Mouse (Mus musculus) intestine, embryonic 16.5 days (tissue): ENCODE results near the gene Serpinb9. TPM values are rescaled to one million over a fixed set of nuclear protein-coding genes. Genes with fewer than 3 reads are reported as not detected.
"Not testable (repeated sequence)": the region's sequence is repeated elsewhere in the genome, so short reads cannot be mapped to it uniquely, and the experiment has no call there.

Experiments
- ATAC-seq: fragments of 200-750 bp; cut with Nextera tagmentation; 2 replicates; pipeline ENCODE4 v1.8.0; 2017; ENCODE audit warnings: moderate TSS enrichment, moderate library complexity
- H3K27ac ChIP-seq: fragments of 300-500 bp; sonication (generic); 2 replicates; pipeline ENCODE4 v1.5.1; 2014; ENCODE audit warnings: mild to moderate bottlenecking, low read length
- H3K27me3 ChIP-seq: fragments of 300-500 bp; sonication (generic); replicated peaks from 2 replicates; pipeline ENCODE4 v1.6.1; 2014; ENCODE audit warnings: low read length, control low read depth, mixed read lengths; ENCODE audit not compliant: control insufficient read depth, insufficient read depth
- H3K36me3 ChIP-seq: fragments of 300-500 bp; sonication (generic); 2 replicates; pipeline ENCODE4 v1.6.1; 2014; ENCODE audit warnings: low read length, control low read depth; ENCODE audit not compliant: control insufficient read depth, insufficient read depth
- H3K4me1 ChIP-seq: fragments of 300-500 bp; sonication (generic); 2 replicates; pipeline ENCODE4 v1.6.1; 2014; ENCODE audit warnings: low read length, control low read depth, mixed read lengths; ENCODE audit not compliant: control insufficient read depth, insufficient read depth
- H3K4me2 ChIP-seq: fragments of 300-500 bp; sonication (generic); 2 replicates; pipeline ENCODE4 v1.6.1; 2014; ENCODE audit warnings: low read depth, low read length, control low read depth
- H3K4me3 ChIP-seq: fragments of 300-500 bp; sonication (generic); 2 replicates; pipeline ENCODE4 v1.5.1; 2014; ENCODE audit warnings: mild to moderate bottlenecking, low read length
- H3K9ac ChIP-seq: fragments of 300-500 bp; sonication (generic); 2 replicates; pipeline ENCODE4 v1.6.1; 2014; ENCODE audit warnings: low read depth, low read length
- H3K9me3 ChIP-seq: fragments of 300-500 bp; sonication (generic); 2 replicates; pipeline ENCODE4 v1.6.1; 2016; ENCODE audit warnings: low read length, control low read depth; ENCODE audit not compliant: control insufficient read depth
- WGBS: fragments of 180-500 bp; shearing (Covaris S2); extraction: QIAGEN DNeasy Blood & Tissue Kit; methylation state at CpG from one replicate; pipeline ENCODE4 v1.1.7; 2014; 5-methylcytosine and 5-hydroxymethylcytosine counted together
- polyA plus RNA-seq: library from polyadenylated mRNA; unstranded; fragments of >200 nt; fragmentation: Nextera tagmentation; extraction: Ambion mirVana; gene quantifications from 2 replicates; pipeline ENCODE4 v1.2.1, GENCODE M21; 2015

The Serpinb9 gene
- polyA plus RNA-seq, 1 experiment from 2014 or later: 7.4 TPM

DNA sequence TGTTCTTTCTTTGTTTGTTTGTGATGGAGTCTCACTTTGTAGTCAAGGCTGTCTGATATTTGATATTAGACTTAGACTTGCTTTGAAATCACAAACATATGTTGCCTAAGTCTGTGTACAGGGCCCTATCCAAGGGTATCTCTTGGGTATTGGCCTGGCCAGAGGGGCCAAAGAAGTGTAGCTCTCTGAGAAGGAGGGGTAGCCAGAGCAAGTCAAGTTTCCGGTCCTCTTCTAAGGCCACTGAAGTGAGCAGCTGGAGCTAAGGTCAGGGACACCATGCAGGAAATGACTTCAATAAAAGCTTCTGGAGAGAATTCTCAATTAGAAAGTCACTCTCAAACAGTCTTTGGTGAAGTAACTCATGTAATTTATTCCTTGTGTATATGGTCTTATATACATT is 19.3 kb downstream of the Serpinb9 start:
- Histone ChIP-seq H3K27ac (no peak overlapping the region), H3K4me2 (no peak overlapping the region), H3K9me3 (no peaks in the 10 kb centered on the region), H3K4me1 (no peaks in the 10 kb centered on the region), H3K36me3 (no peaks in the 10 kb centered on the region), H3K4me3 (no peak overlapping the region), H3K9ac (no peak overlapping the region), H3K27me3 (no peaks in the 10 kb centered on the region)
- ATAC-seq: no peak
- WGBS: 71% methylated on average over 1 of the region's 1 CpGs

- ATAC-seq: no peak
- Histone ChIP-seq H3K9me3 (no peaks in the 10 kb centered on the region), H3K4me2 (no peak overlapping the region), H3K27ac (no peak overlapping the region), H3K27me3 (no peaks in the 10 kb centered on the region), H3K4me1 (peaks cover 2% of the 10 kb centered on the region; the same call in 1 of the 2 replicates), H3K4me3 (no peak overlapping the region), H3K36me3 (no peaks in the 10 kb centered on the region), H3K9ac (no peak overlapping the region)
- WGBS: 66% methylated on average over 1 of the region's 1 CpGs
Observed at GRCm38 (mm10) chr13:33026427-33027057, 23.5 kb downstream of the Serpinb9 start.

DNA sequence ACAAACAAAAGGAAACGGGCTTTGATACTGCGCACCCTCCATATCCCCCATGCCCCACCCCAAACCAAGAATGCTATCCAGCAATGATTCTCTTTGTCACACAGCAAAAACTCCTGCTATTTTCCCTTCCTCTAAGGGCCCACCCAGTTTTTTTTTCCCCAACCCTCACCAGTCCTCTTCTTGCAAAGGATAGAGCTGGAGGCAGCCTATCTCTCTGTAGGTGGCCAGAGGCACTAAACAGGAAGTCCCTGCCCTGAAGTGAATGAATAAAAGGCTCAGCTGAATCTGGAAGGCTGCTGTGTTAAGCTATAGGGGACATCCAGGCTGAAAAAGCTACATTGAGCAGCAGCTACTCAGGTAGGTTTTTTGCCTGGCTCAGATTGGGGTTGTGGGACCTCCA is 24.2 kb downstream of the Serpinb9 start, which contains the start of gene Serpinb9b:
Gene Serpinb9b (plus strand): TSS at position 173 of the 400 bp plus-strand sequence.
- Histone ChIP-seq H3K27ac (no peak within 1 kb of the TSS), H3K4me3 (no peak within 1 kb of the TSS), H3K36me3 (no peaks in the 10 kb centered on the region), H3K9ac (no peak within 1 kb of the TSS), H3K9me3 (no peaks in the 10 kb centered on the region), H3K27me3 (no peaks in the 10 kb centered on the region), H3K4me1 (peaks cover 2% of the 10 kb centered on the region; the same call in 1 of the 2 replicates), H3K4me2 (no peak within 1 kb of the TSS)
- 78% methylated on average over 2 of the region's 2 CpGs for WGBS
- ATAC-seq: no peak

DNA sequence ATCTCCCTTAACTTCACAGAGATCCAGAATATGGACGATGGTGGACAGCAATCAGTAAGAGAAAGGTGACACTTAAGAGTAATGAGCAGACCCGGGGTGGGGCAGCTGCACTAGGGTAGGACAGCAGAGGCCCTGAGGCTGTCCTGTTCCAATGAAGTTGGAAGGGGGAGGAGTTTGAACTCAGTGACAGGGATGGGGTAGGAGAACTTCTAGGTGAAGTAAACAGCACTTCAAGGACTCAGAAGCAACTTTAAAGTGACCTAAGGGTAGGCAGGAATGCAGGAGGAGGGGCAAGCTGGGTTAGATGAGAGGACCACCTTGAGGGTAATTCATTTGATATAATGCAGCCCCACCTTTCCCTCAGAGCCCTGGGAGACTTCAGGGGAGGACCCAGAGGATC is 25.1 kb downstream of the Serpinb9 start:
- Histone ChIP-seq H3K36me3 (no peaks in the 10 kb centered on the region), H3K4me1 (peaks cover 2% of the 10 kb centered on the region; the same call in 1 of the 2 replicates), H3K27me3 (no peaks in the 10 kb centered on the region), H3K4me3 (no peak overlapping the region), H3K4me2 (no peak overlapping the region), H3K27ac (no peak overlapping the region), H3K9me3 (no peaks in the 10 kb centered on the region), H3K9ac (no peak overlapping the region)
- 0 out of 2 replicates have a peak, but pooled peaks have one; percentile 21 for ATAC-seq
- WGBS: 20% methylated on average over 2 of the region's 2 CpGs

DNA sequence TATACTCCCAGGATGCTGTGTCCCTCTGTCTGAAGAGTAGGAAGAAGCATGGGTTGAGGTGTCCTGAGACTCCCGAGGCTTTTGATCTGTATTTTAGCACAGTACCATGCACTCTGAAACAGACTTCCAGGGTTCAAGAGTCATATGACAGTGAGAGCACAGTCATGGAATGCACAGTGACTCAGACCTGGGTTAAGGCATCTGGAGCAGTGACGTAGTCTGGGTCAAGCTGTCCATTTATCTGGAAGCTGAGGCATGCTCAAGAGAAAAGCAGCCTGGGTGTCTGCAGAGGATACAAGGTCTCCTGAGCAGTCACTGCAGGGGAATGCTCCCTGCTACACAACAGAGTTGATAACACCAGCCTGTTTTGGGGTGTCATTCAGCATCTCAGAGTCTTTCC is 25.5 kb downstream of the Serpinb9 start:
- H3K4me3 ChIP-seq: no peak overlapping the region
- no peaks in the 10 kb centered on the region for H3K27me3 ChIP-seq
- WGBS: 62% methylated on average over 2 of the region's 2 CpGs
- ATAC-seq: peak; percentile 56; the same call in 1 of the 2 replicates
- no peaks in the 10 kb centered on the region for H3K36me3 ChIP-seq
- H3K9ac ChIP-seq: no peak overlapping the region
- H3K4me1 ChIP-seq: peaks cover 2% of the 10 kb centered on the region; the same call in 1 of the 2 replicates
- no peak overlapping the region for H3K27ac ChIP-seq
- no peaks in the 10 kb centered on the region for H3K9me3 ChIP-seq
- H3K4me2 ChIP-seq: no peak overlapping the region

- not testable (repeated sequence) for H3K27me3 ChIP-seq, H3K4me3 ChIP-seq, H3K27ac ChIP-seq, H3K9me3 ChIP-seq, H3K36me3 ChIP-seq, H3K4me1 ChIP-seq, H3K4me2 ChIP-seq, H3K9ac ChIP-seq
- ATAC-seq: peak; percentile 84
- 81% methylated on average over 2 of the region's 2 CpGs for WGBS
Observed at GRCm38 (mm10) chr13:33029478-33029877, 26.4 kb downstream of the Serpinb9 start.

GRCm38 (mm10) chr13:33030281-33030680 is 27.2 kb downstream of the Serpinb9 start:
- H3K4me1 ChIP-seq: peaks cover 2% of the 10 kb centered on the region; the same call in 1 of the 2 replicates
- H3K27me3 ChIP-seq: no peaks in the 10 kb centered on the region
- H3K4me3 ChIP-seq: no peak overlapping the region
- H3K36me3 ChIP-seq: no peaks in the 10 kb centered on the region
- no peaks in the 10 kb centered on the region for H3K9me3 ChIP-seq
- H3K27ac ChIP-seq: no peak overlapping the region
- no peak overlapping the region for H3K4me2 ChIP-seq
- ATAC-seq: no peak
- no peak overlapping the region for H3K9ac ChIP-seq
- 82% methylated on average over 2 of the region's 3 CpGs for WGBS

DNA sequence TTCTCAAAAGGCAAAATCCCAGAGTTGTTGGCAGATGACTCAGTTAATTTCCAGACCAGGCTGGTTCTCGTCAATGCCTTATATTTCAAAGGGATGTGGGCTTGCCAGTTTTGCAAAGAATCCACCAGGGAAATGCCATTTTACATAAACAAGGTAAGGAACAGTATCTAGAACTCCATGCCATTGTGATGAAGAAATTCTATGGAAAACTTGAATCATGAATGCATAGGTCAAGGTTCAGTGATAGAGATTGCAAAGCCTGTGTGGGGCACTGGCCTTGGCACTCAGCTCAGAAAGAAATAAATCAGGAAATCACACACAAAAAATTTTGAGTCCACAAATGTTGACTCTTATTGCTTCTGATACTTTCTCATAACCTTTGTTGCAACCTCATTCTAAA is 32.5 kb downstream of the Serpinb9 start:
- Histone ChIP-seq H3K27ac (no peak overlapping the region), H3K36me3 (no peaks in the 10 kb centered on the region), H3K4me1 (no peaks in the 10 kb centered on the region), H3K27me3 (no peaks in the 10 kb centered on the region), H3K4me2 (no peak overlapping the region), H3K4me3 (no peak overlapping the region), H3K9ac (no peak overlapping the region), H3K9me3 (no peaks in the 10 kb centered on the region)
- no peak for ATAC-seq
- WGBS: 83% methylated on average over 1 of the region's 1 CpGs

DNA sequence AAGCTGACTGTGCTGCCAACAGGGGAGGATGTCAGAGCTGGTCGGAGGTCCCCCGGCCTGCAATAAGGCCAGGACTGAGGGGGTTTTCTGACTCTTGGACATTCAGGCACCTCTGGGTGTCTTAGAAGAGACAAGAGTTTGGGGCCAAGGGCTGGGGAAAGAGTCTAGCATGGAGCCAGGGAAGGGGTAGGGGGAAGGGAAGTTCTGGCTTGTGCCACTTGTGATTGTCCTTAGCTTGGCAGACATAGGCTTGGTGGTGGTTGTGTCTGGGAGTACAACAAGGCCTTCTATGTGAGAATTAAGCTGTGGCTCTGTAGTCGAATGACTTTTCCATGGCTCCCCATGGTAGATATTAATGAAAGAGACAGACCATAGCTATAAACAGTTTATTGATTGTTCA is 40.5 kb downstream of the Serpinb9 start:
- no peaks in the 10 kb centered on the region for H3K27me3 ChIP-seq
- H3K4me3 ChIP-seq: no peak overlapping the region
- H3K4me2 ChIP-seq: no peak overlapping the region
- no peaks in the 10 kb centered on the region for H3K36me3 ChIP-seq
- ATAC-seq: no peak
- no peak overlapping the region for H3K27ac ChIP-seq
- no peaks in the 10 kb centered on the region for H3K4me1 ChIP-seq
- no peak overlapping the region for H3K9ac ChIP-seq
- 96% methylated on average over 3 of the region's 3 CpGs for WGBS
- no peaks in the 10 kb centered on the region for H3K9me3 ChIP-seq

GRCm38 (mm10) chr13:33047234-33047633 is 44.2 kb downstream of the Serpinb9 start:
- no peaks in the 10 kb centered on the region for H3K9me3 ChIP-seq
- ATAC-seq: no peak
- no peak overlapping the region for H3K4me2 ChIP-seq
- no peak overlapping the region for H3K4me3 ChIP-seq
- WGBS: 94% methylated on average over 2 of the region's 2 CpGs
- H3K27ac ChIP-seq: no peak overlapping the region
- no peaks in the 10 kb centered on the region for H3K36me3 ChIP-seq
- H3K9ac ChIP-seq: no peak overlapping the region
- H3K4me1 ChIP-seq: no peaks in the 10 kb centered on the region
- H3K27me3 ChIP-seq: no peaks in the 10 kb centered on the region
